Mouse (Mus musculus) spleen, adult 2 months (tissue): ENCODE data around the gene Uba7.

ENCODE experiments used
- CTCF ChIP-seq: fragments of 200-500 bp; IDR thresholded peaks from 2 replicates; pipeline ENCODE4 v1.5.1; 2011; ENCODE audit warnings: mild to moderate bottlenecking, inconsistent platforms; ENCODE audit not compliant: insufficient read depth, insufficient read length, insufficient replicate concordance; ENCODE audit errors: extremely low read depth
- POLR2A ChIP-seq: fragments of 200-500 bp; IDR thresholded peaks from 2 replicates; pipeline ENCODE4 v1.6.1; 2011; ENCODE audit warnings: low read depth, low read length, inconsistent platforms

- no peak for TF ChIP-seq CTCF
- TF ChIP-seq POLR2A: no peak
Measured at GRCm38 (mm10) chr9:107996049-107996448, 20.7 kb downstream of the Uba7 start, which contains the start of gene Gm20662.
